Comparison of ENCODE assay signal across 12 mouse cellular contexts in the genomic region with DNA sequence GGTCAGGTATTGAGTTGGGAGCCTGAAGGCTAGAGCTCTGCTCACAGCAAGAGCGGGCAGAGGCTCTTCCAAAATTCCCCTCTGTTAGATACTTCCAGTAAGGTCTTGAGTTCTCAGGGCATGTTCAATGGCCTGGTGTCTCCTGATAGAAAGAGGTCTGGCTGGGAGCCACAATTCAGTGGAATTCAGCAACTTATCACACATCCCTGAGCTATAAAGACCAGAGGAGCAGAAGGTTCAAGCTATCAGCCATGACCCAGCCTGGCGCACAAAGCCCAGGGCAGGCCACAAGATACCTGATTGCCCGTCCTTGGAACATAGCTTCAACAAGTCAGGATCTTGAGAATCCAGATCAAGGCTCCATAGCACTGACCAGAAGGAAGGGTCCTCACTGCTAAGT.
"Had no signal": no experiment of that assay in that cellular context is flagged by ENCODE, and none has a peak within 500 bp of the region (broad histone marks: within the 10 kb centered on the region; RNA-seq: fewer than 3 reads in every experiment).

No protein-coding gene starts in this region.

- H3K4me3 ChIP-seq: layer of hippocampus, adult 2 months; liver, embryonic 13.5 days; midbrain, embryonic 10.5 days; midbrain, embryonic 13.5 days had no signal

- H3K9me3 ChIP-seq: liver, embryonic 13.5 days; midbrain, embryonic 10.5 days; midbrain, embryonic 13.5 days had no signal

- H3K27me3 ChIP-seq: liver, embryonic 13.5 days; midbrain, embryonic 13.5 days had no signal

- H3K4me2 ChIP-seq: liver, embryonic 13.5 days; midbrain, embryonic 13.5 days had no signal

- ATAC-seq: midbrain, embryonic 13.5 days had no signal

- H3K9ac ChIP-seq: liver, embryonic 13.5 days; midbrain, embryonic 13.5 days had no signal

- DNase-seq: kidney, adult 9 months; kidney, postnatal 14 days; layer of hippocampus, adult 9-11 months; liver, embryonic 13.5 days; lung, adult 2 months; lung, postnatal 14 days; lung, postnatal 4 days; thymus, adult 18-20 months; thymus, postnatal 36 days had no signal

- H3K4me1 ChIP-seq: liver, embryonic 13.5 days; midbrain, embryonic 10.5 days had no signal

- H3K36me3 ChIP-seq: liver, embryonic 13.5 days; midbrain, embryonic 10.5 days; midbrain, embryonic 13.5 days had no signal

- H3K27ac ChIP-seq: layer of hippocampus, adult 2 months; liver, embryonic 13.5 days; midbrain, embryonic 10.5 days; midbrain, embryonic 13.5 days had no signal
